Comparison of ENCODE assay signal across 10 mouse cellular contexts in the genomic region with DNA sequence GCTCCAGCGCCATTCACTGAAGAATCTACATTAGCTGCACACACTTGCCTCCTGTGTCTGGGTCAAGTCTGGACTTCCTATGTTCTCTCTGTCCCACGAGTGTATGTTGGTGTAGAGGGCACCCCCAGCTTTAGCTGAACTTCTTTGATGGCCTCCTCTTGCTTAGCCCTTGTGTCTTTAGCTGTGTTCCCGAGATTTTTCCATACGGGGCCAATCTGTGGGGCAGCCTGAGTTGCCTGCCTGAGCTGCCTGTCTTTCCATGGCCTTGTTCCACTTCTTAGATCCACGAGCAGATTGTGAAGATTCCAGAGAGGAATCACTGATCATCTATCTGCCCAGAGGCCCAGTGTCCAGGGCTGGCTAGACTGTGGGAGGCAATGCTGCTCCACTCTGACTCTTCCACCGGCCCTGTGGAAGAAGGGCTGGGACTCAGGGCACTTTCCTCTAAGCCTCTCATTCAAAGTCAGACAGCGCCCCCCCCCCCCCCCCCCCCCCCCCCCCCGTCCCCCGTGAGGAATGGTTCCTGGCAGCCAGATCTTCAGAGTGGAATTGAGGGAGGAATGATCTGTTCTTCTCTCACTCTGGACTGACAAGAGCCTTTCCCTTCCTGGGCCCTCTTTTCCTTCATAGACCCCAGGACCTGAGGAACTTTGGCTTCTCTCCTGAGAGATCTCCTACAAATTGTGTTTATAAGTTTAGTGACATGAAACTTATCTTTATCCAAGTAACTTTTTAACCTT. TPM values are rescaled to one million over a fixed set of nuclear protein-coding genes. Genes with fewer than 3 reads are reported as not detected.
DNase-seq lines count a peak whose midpoint lies in the region; ATAC-seq lines count a peak whose summit lies in the region.
"Had no signal": no experiment of that assay in that cellular context is flagged by ENCODE, and none has a peak within 500 bp of the region (broad histone marks: within the 10 kb centered on the region; RNA-seq: fewer than 3 reads in every experiment).

No protein-coding gene starts in this region.

- no peaks in the 10 kb centered on the region for H3K9me3 ChIP-seq in intestine, embryonic 14.5 days (ENCODE audit: control insufficient read depth, low read length)
- no peaks in the 10 kb centered on the region for H3K9me3 ChIP-seq in midbrain, embryonic 14.5 days (ENCODE audit: control insufficient read depth, low read length)

- peaks cover 14% of the 10 kb centered on the region for H3K4me1 ChIP-seq in intestine, embryonic 14.5 days (replicated peaks; ENCODE audit: control insufficient read depth, insufficient read depth, low read length)
- no peaks in the 10 kb centered on the region for H3K4me1 ChIP-seq in midbrain, embryonic 14.5 days (ENCODE audit: control insufficient read depth, insufficient read depth, low read length)

- no peak overlapping the region for H3K4me3 ChIP-seq in intestine, embryonic 14.5 days (ENCODE audit: low read depth, low read length)
- H3K4me3 ChIP-seq in midbrain, embryonic 14.5 days (replicated peaks; ENCODE audit: low read depth, low read length) = no peak overlapping the region

- H3K4me2 ChIP-seq in intestine, embryonic 14.5 days (ENCODE audit: low read length) = peak overlapping the region; percentile 29; the same call in 1 of the 2 replicates
- no peak overlapping the region for H3K4me2 ChIP-seq in midbrain, embryonic 14.5 days (ENCODE audit: low read length)

- 19% methylated on average over 6 of the region's 9 CpGs for WGBS in intestine, embryonic 14.5 days
- WGBS in midbrain, embryonic 14.5 days = 32% methylated on average over 6 of the region's 9 CpGs

- H3K27ac ChIP-seq in intestine, embryonic 14.5 days (ENCODE audit: low read depth) = peak overlapping the region; percentile 97
- H3K27ac ChIP-seq in midbrain, embryonic 14.5 days (replicated peaks; ENCODE audit: low read depth, low read length) = peak overlapping the region; percentile 57; the same call in 1 of the 2 replicates

- no peaks in the 10 kb centered on the region for H3K36me3 ChIP-seq in intestine, embryonic 14.5 days (ENCODE audit: control insufficient read depth, insufficient read depth, low read length)
- no peaks in the 10 kb centered on the region for H3K36me3 ChIP-seq in midbrain, embryonic 14.5 days (ENCODE audit: control insufficient read depth, insufficient read depth, low read length)

- ATAC-seq in intestine, embryonic 14.5 days (replicated peaks; ENCODE audit: low FRiP score, low TSS enrichment, low read depth) = peak; percentile 32
- ATAC-seq in midbrain, embryonic 14.5 days (ENCODE audit: low FRiP score, low TSS enrichment) = no peak
- ATAC-seq in megakaryocyte-erythroid progenitor cell, adult 5-6 weeks (replicated peaks; ENCODE audit: low FRiP score, low TSS enrichment, poor library complexity, severe bottlenecking) = no peak
- ATAC-seq in erythroblast, adult 5-6 weeks (replicated peaks; ENCODE audit: low FRiP score, poor library complexity, severe bottlenecking) = no peak
- no peak for ATAC-seq in monocyte, adult 5-6 weeks (replicated peaks; ENCODE audit: insufficient number of reproducible peaks, low FRiP score, low TSS enrichment, poor library complexity, severe bottlenecking)

- peak overlapping the region; percentile 27; the same call in 1 of the 2 replicates for H3K9ac ChIP-seq in intestine, embryonic 14.5 days (ENCODE audit: low read length)
- no peak overlapping the region for H3K9ac ChIP-seq in midbrain, embryonic 14.5 days (replicated peaks; ENCODE audit: low read length)

- DNase-seq in heart, adult 8-10 months (ENCODE audit: low spot score) = peak; percentile 19
- no peak for DNase-seq in heart, adult 9 months (ENCODE audit: low spot score in 2 of 2)
- peak; percentile 37 for DNase-seq in embryo, embryonic 10.5 days (ENCODE audit: low spot score)
- peak; percentile 73 for DNase-seq in intestine, embryonic 14.5 days (ENCODE audit: low spot score)
- peak; percentile 15 for DNase-seq in midbrain, embryonic 14.5 days
- DNase-seq: right cerebral cortex, postnatal 25 days had no signal

- H3K27me3 ChIP-seq in intestine, embryonic 14.5 days (replicated peaks; ENCODE audit: control insufficient read depth, insufficient read depth, low read length) = no peaks in the 10 kb centered on the region
- H3K27me3 ChIP-seq in midbrain, embryonic 14.5 days (ENCODE audit: control insufficient read depth, insufficient read depth, low read length) = no peaks in the 10 kb centered on the region

RNA-seq across cellular contexts. Expression of a gene that starts 12.1 kb away (rescaled TPM):
- not detected for total RNA-seq in heart, adult 8-10 months (2022)
- not detected in 2 replicates for polyA plus RNA-seq in intestine, embryonic 14.5 days (2014; fragmentation: Nextera tagmentation; extraction: Ambion mirVana)
- not detected in 2 replicates for polyA plus RNA-seq in midbrain, embryonic 14.5 days (2014; fragmentation: Nextera tagmentation; extraction: Ambion mirVana)
- total RNA-seq in megakaryocyte-erythroid progenitor cell, adult 5-6 weeks (2014; fragmentation: Nextera tagmentation) = not detected in 2 replicates
- total RNA-seq in megakaryocyte-erythroid progenitor cell, adult 5-6 weeks (2017) = not detected in 2 replicates
- not detected in 2 replicates for total RNA-seq in erythroblast, adult 5-6 weeks (2015; ENCODE audit: low replicate concordance)
- total RNA-seq in erythroblast, adult 5-6 weeks (2017; ENCODE audit: low replicate concordance) = not detected in 2 replicates
- not detected in 3 replicates for total RNA-seq in monocyte, adult 5-6 weeks (2017)
- total RNA-seq: layer of hippocampus, postnatal 14 days had no signal

RNA-seq across cellular contexts. Expression of a gene that starts 19.9 kb away (rescaled TPM):
- total RNA-seq in heart, adult 8-10 months (2022) = not detected
- polyA plus RNA-seq in intestine, embryonic 14.5 days (2014; fragmentation: Nextera tagmentation; extraction: Ambion mirVana) = 9.2 and 13.6 TPM in 2 replicates
- 44.1 and 56.0 TPM in 2 replicates for polyA plus RNA-seq in midbrain, embryonic 14.5 days (2014; fragmentation: Nextera tagmentation; extraction: Ambion mirVana)
- total RNA-seq in megakaryocyte-erythroid progenitor cell, adult 5-6 weeks (2014; fragmentation: Nextera tagmentation) = 0.20 and 0.70 TPM in 2 replicates
- total RNA-seq in megakaryocyte-erythroid progenitor cell, adult 5-6 weeks (2017) = not detected in 2 replicates
- 0.84 TPM in 1 of 2 replicates, not detected in the other for total RNA-seq in erythroblast, adult 5-6 weeks (2015; ENCODE audit: low replicate concordance)
- not detected in 2 replicates for total RNA-seq in erythroblast, adult 5-6 weeks (2017; ENCODE audit: low replicate concordance)
- total RNA-seq in monocyte, adult 5-6 weeks (2017) = 0.10 TPM in 1 of 3 replicates, not detected in the others

RNA-seq across cellular contexts. Expression of a gene that starts 23.3 kb away (rescaled TPM):
- total RNA-seq in heart, adult 8-10 months (2022) = 1 to 10 TPM in 1 of 4 experiments, not detected in 3; 4.9 TPM
- 0.78 and 1.2 TPM in 2 replicates for polyA plus RNA-seq in intestine, embryonic 14.5 days (2014; fragmentation: Nextera tagmentation; extraction: Ambion mirVana)
- polyA plus RNA-seq in midbrain, embryonic 14.5 days (2014; fragmentation: Nextera tagmentation; extraction: Ambion mirVana) = 0.34 and 0.35 TPM in 2 replicates
- total RNA-seq in megakaryocyte-erythroid progenitor cell, adult 5-6 weeks (2014; fragmentation: Nextera tagmentation) = not detected in 2 replicates
- total RNA-seq in megakaryocyte-erythroid progenitor cell, adult 5-6 weeks (2017) = 25.3 TPM in 1 of 2 replicates, not detected in the other
- 336 and 380 TPM in 2 replicates for total RNA-seq in erythroblast, adult 5-6 weeks (2015; ENCODE audit: low replicate concordance)
- total RNA-seq in erythroblast, adult 5-6 weeks (2017; ENCODE audit: low replicate concordance) = 99.4 and 179 TPM in 2 replicates
- 268 to 573 TPM (median 450 TPM) in 3 replicates for total RNA-seq in monocyte, adult 5-6 weeks (2017)
- total RNA-seq: layer of hippocampus, postnatal 14 days had no signal

RNA-seq across cellular contexts. Expression of a gene that starts 30.5 kb away (rescaled TPM):
- total RNA-seq in heart, adult 8-10 months (2022) = 100 to 1,000 TPM in 1 of 4 experiments, 10 to 100 TPM in 3; 83.5 to 104 (median 88.4) TPM
- 295 and 303 TPM in 2 replicates for polyA plus RNA-seq in intestine, embryonic 14.5 days (2014; fragmentation: Nextera tagmentation; extraction: Ambion mirVana)
- 18.8 and 66.5 TPM in 2 replicates for polyA plus RNA-seq in midbrain, embryonic 14.5 days (2014; fragmentation: Nextera tagmentation; extraction: Ambion mirVana)
- total RNA-seq in megakaryocyte-erythroid progenitor cell, adult 5-6 weeks (2014; fragmentation: Nextera tagmentation) = 53.9 and 67.3 TPM in 2 replicates
- 54.1 and 55.3 TPM in 2 replicates for total RNA-seq in megakaryocyte-erythroid progenitor cell, adult 5-6 weeks (2017)
- 186 and 267 TPM in 2 replicates for total RNA-seq in erythroblast, adult 5-6 weeks (2015; ENCODE audit: low replicate concordance)
- 78.8 and 112 TPM in 2 replicates for total RNA-seq in erythroblast, adult 5-6 weeks (2017; ENCODE audit: low replicate concordance)
- total RNA-seq in monocyte, adult 5-6 weeks (2017) = 384 to 854 TPM (median 711 TPM) in 3 replicates

RNA-seq across cellular contexts. Expression of a gene that starts 37.0 kb away (rescaled TPM):
- total RNA-seq in heart, adult 8-10 months (2022) = under 1 TPM; 0.19 to 0.35 (median 0.27) TPM
- polyA plus RNA-seq in intestine, embryonic 14.5 days (2014; fragmentation: Nextera tagmentation; extraction: Ambion mirVana) = 11.6 and 14.7 TPM in 2 replicates
- not detected in 2 replicates for polyA plus RNA-seq in midbrain, embryonic 14.5 days (2014; fragmentation: Nextera tagmentation; extraction: Ambion mirVana)
- total RNA-seq in megakaryocyte-erythroid progenitor cell, adult 5-6 weeks (2014; fragmentation: Nextera tagmentation) = 0.17 and 11.2 TPM in 2 replicates
- 2.8 TPM in 1 of 2 replicates, not detected in the other for total RNA-seq in megakaryocyte-erythroid progenitor cell, adult 5-6 weeks (2017)
- not detected in 2 replicates for total RNA-seq in erythroblast, adult 5-6 weeks (2015; ENCODE audit: low replicate concordance)
- total RNA-seq in erythroblast, adult 5-6 weeks (2017; ENCODE audit: low replicate concordance) = not detected in 2 replicates
- 14.0 to 17.9 TPM (median 14.2 TPM) in 3 replicates for total RNA-seq in monocyte, adult 5-6 weeks (2017)
- total RNA-seq: layer of hippocampus, postnatal 14 days had no signal

Comparison
In these comparisons a context has a peak if more than half of its experiments do, and no peak if none do; other contexts are left out.
1. DNase-seq: peak in heart, adult 8-10 months (single experiment), embryo, embryonic 10.5 days (single experiment), intestine, embryonic 14.5 days (single experiment) and midbrain, embryonic 14.5 days (single experiment); none in heart, adult 9 months (0 of 2).